Mouse (Mus musculus) T-cell, adult 66 days (primary cell): ENCODE measurements around the gene Olfr1204. TPM values are rescaled to one million over a fixed set of nuclear protein-coding genes. Genes with fewer than 3 reads are reported as not detected.

ENCODE experiments used
- total RNA-seq, 2 experiments: library from RNA; stranded (reverse); gene quantifications; 3 replicates in 1 of 2; 4 replicates in 1 of 2; pipeline ENCODE4 v1.2.4; 2023

Olfr1204 gene
- not detected for total RNA-seq

GRCm38 (mm10) chr2:88848992-88849391, at the start of gene Olfr1204:
Gene Olfr1204, plus strand, starts transcription at chr2:88849292.

GRCm38 (mm10) chr2:88814196-88814595, 34.9 kb upstream of the Olfr1204 start, which contains the start of gene Olfr1202:
Gene Olfr1202, plus strand, starts transcription at chr2:88814496.

GRCm38 (mm10) chr2:88829437-88829836, 19.7 kb upstream of the Olfr1204 start, which contains the start of gene Olfr1205:
Gene Olfr1205, plus strand, starts transcription at chr2:88829737.

GRCm38 (mm10) chr2:88862931-88863330, 13.8 kb downstream of the Olfr1204 start, which contains the start of gene Olfr1206:
Gene Olfr1206, plus strand, starts transcription at chr2:88863231.

GRCm38 (mm10) chr2:88902211-88902610, 53.1 kb downstream of the Olfr1204 start, which contains the start of gene Olfr1208:
Gene Olfr1208, minus strand, starts transcription at chr2:88902311.

Other genes starting within 250 kb of the Olfr1204 start
- gene Olfr1191-ps1, start 208.8 kb upstream of the Olfr1204 start, total RNA-seq, result under 1 TPM in 1 of 2 experiments, not detected in 1; 0.17 TPM
- gene Olfr1192-ps1, start 200.8 kb upstream of the Olfr1204 start, total RNA-seq, result not detected
- gene Olfr1193, start 173.7 kb upstream of the Olfr1204 start, total RNA-seq, result not detected
- not detected for gene Olfr1195, start 160.1 kb upstream of the Olfr1204 start, total RNA-seq
- gene Olfr1196, start 144.7 kb upstream of the Olfr1204 start, total RNA-seq, result not detected
- not detected for gene Olfr1197, start 116.9 kb upstream of the Olfr1204 start, total RNA-seq
- gene Olfr1198, start 97.9 kb upstream of the Olfr1204 start, total RNA-seq, result not detected
- gene Olfr1199, start 88.8 kb upstream of the Olfr1204 start, total RNA-seq, result not detected
- not detected for gene Olfr1200, start 78.8 kb upstream of the Olfr1204 start, total RNA-seq
- not detected for gene Olfr1201, start 56.3 kb upstream of the Olfr1204 start, total RNA-seq
- not detected for gene Olfr1202, start 34.8 kb upstream of the Olfr1204 start, total RNA-seq
- gene Olfr1205, start 19.6 kb upstream of the Olfr1204 start, total RNA-seq, result not detected
- not detected for gene Olfr1206, start 13.9 kb downstream of the Olfr1204 start, total RNA-seq
- gene Olfr1208, start 53.0 kb downstream of the Olfr1204 start, total RNA-seq, result not detected
- gene Olfr1209, start 65.9 kb downstream of the Olfr1204 start, total RNA-seq, result not detected
- not detected for gene Olfr1211, start 88.8 kb downstream of the Olfr1204 start, total RNA-seq
- not detected for gene Olfr1212, start 104.7 kb downstream of the Olfr1204 start, total RNA-seq
- not detected for gene Gm13762, start 131.0 kb downstream of the Olfr1204 start, total RNA-seq
- not detected for gene Olfr1214, start 143.4 kb downstream of the Olfr1204 start, total RNA-seq
- not detected for gene Olfr1215, start 157.7 kb downstream of the Olfr1204 start, total RNA-seq
- gene Olfr1216, start 169.0 kb downstream of the Olfr1204 start, total RNA-seq, result not detected
- gene Olfr1217, start 182.8 kb downstream of the Olfr1204 start, total RNA-seq, result not detected
- not detected for gene Olfr1218, start 211.9 kb downstream of the Olfr1204 start, total RNA-seq
- gene Olfr1219, start 234.2 kb downstream of the Olfr1204 start, total RNA-seq, result not detected